Mouse (Mus musculus) brain, embryonic 14.5 days (tissue): ENCODE results near the gene Arv1.

ENCODE experiments used
- CTCF ChIP-seq: fragments of 200-500 bp; IDR thresholded peaks from 2 replicates; pipeline ENCODE4 v1.5.1; 2012; ENCODE audit warnings: inconsistent platforms, mild to moderate bottlenecking, moderate library complexity, borderline replicate concordance; ENCODE audit not compliant: insufficient read depth, insufficient read length; ENCODE audit errors: extremely low read depth
- POLR2A ChIP-seq: fragments of 200-500 bp; IDR thresholded peaks from 2 replicates; pipeline ENCODE4 v1.6.1; 2012; ENCODE audit warnings: mild to moderate bottlenecking, inconsistent platforms, borderline replicate concordance; ENCODE audit not compliant: poor library complexity, insufficient read depth, insufficient read length, severe bottlenecking; ENCODE audit errors: extremely low read depth

DNA sequence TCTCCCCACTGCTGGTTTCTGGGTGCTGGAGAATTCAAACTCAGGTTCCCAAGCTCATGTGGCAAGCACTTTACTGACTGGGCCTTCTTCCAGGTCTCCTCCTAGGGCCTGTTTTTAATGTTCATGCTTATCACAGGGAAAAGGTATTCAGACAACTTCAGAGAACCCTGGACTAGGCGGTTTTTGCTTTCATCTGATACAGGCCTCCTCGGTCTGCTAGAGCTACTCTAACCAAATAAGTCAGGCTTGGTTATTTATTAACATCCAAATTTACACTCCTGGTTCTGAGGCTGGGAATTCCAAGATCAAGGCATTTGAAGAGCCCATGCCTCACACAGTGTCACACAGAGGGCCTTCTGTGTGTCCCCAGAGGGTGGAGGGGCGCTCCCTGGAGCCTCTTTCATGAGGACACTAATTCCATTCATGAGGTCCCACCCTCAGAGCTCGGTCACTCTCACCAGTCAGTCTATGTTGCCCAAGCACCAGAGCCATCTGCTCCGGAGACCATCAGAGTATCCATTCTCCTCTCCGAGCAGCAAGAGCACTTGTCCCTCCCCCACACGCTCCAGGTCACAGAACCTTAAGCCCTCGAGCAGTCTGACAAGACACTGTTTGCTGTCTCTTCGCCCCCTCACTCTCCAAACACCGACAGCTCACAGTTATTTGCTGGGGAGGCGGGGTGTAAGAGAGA lies 32.3 kb downstream of the Arv1 start:
- no peak for TF ChIP-seq POLR2A
- no peak for TF ChIP-seq CTCF
